Mouse (Mus musculus) G1E (cell line): Measurements from ENCODE around the gene Ifngr2. TPM values are rescaled to one million over a fixed set of nuclear protein-coding genes. Genes with fewer than 3 reads are reported as not detected.

ENCODE experiments used
- ATAC-seq: 2 replicates; pipeline ENCODE4 v1.8.0; 2016; ENCODE audit warnings: mild to moderate bottlenecking; ENCODE audit not compliant: insufficient number of reproducible peaks, poor library complexity, low FRiP score, severe bottlenecking; ENCODE audit errors: extremely low read depth
- DNase-seq: peaks from one replicate; pipeline ENCODE4 v3.0.0; 2012; ENCODE audit warnings: low spot score
- H3K27me3 ChIP-seq: 2 replicates; pipeline ENCODE4 v1.6.1; 2012; ENCODE audit warnings: mild to moderate bottlenecking, low read length, inconsistent platforms; ENCODE audit not compliant: insufficient read depth
- H3K36me3 ChIP-seq: replicated peaks from 2 replicates; pipeline ENCODE3; 2012; ENCODE audit warnings: mild to moderate bottlenecking, inconsistent platforms
- H3K4me1 ChIP-seq: 2 replicates; pipeline ENCODE4 v1.6.1; 2012; ENCODE audit warnings: low read depth, low read length, inconsistent platforms, mixed read lengths; ENCODE audit not compliant: insufficient read depth
- H3K4me3 ChIP-seq: 2 replicates; pipeline ENCODE4 v1.5.1; 2012; ENCODE audit warnings: low read depth, mild to moderate bottlenecking, inconsistent platforms, low read length, moderate library complexity, mixed read lengths
- H3K9me3 ChIP-seq: replicated peaks from 2 replicates; pipeline ENCODE4 v1.6.1; 2012; ENCODE audit warnings: inconsistent platforms
- CTCF ChIP-seq: IDR thresholded peaks from 2 replicates; pipeline ENCODE4 v1.5.1; 2012; ENCODE audit warnings: low read depth, low read length, inconsistent platforms, mixed read lengths
- GATA1 ChIP-seq: IDR thresholded peaks from 2 replicates; pipeline ENCODE4 v1.6.1; 2012; ENCODE audit warnings: borderline replicate concordance, low read length, inconsistent platforms, mixed read lengths
- GATA2 ChIP-seq: IDR thresholded peaks from 2 replicates; pipeline ENCODE4 v1.6.1; 2012; ENCODE audit warnings: low read depth, low read length, inconsistent platforms, borderline replicate concordance
- POLR2AphosphoS5 ChIP-seq: IDR thresholded peaks from 2 replicates; pipeline ENCODE4 v1.6.1; 2012; ENCODE audit warnings: low read depth, low read length, inconsistent platforms; ENCODE audit not compliant: insufficient replicate concordance
- TAL1 ChIP-seq: conservative IDR thresholded peaks from 2 replicates; pipeline ENCODE4 v1.6.1; 2012; ENCODE audit warnings: low read depth, low read length, inconsistent platforms, mixed read lengths
- polyA plus RNA-seq: library from polyadenylated mRNA; stranded (reverse); fragments of >175 nt; gene quantifications from 2 replicates; pipeline ENCODE4 v1.2.3, GENCODE M21; 2012
- total RNA-seq, 2 experiments: library from RNA; stranded (forward) in 1 of 2; stranded (reverse) in 1 of 2; fragments of 200-1000 nt in 1 of 2; fragments of >200 nt in 1 of 2; fragmentation: Nextera tagmentation in 1 of 2; gene quantifications; 2 replicates each; pipeline ENCODE4 v1.2.3; 2014 to 2017

Gene Ifngr2
- total and polyA plus RNA-seq, 3 experiments = 20.0 to 38.9 (median 20.8) TPM

GRCm38 (mm10) chr16:91561099-91561498, 14.2 kb downstream of the Ifngr2 start:
- no peaks in the 10 kb centered on the region for H3K27me3 ChIP-seq
- H3K36me3 ChIP-seq = peaks cover 93% of the 10 kb centered on the region
- TF ChIP-seq GATA1 (no peak), GATA2 (no peak), POLR2AphosphoS5 (no peak), TAL1 (no peak), CTCF (no peak)
- DNase-seq (no peak), ATAC-seq (peak; percentile 28; the same call in 1 of the 2 replicates)
- 0 out of 2 replicates have a peak, but pooled peaks cover 2% of the 10 kb centered on the region for H3K9me3 ChIP-seq
- peaks cover 13% of the 10 kb centered on the region for H3K4me1 ChIP-seq
- no peak overlapping the region for H3K4me3 ChIP-seq

GRCm38 (mm10) chr16:91561541-91562457, 14.9 kb downstream of the Ifngr2 start:
- H3K4me3 ChIP-seq = no peak overlapping the region
- H3K4me1 ChIP-seq = peaks cover 13% of the 10 kb centered on the region
- 0 out of 2 replicates have a peak, but pooled peaks cover 2% of the 10 kb centered on the region for H3K9me3 ChIP-seq
- no peaks in the 10 kb centered on the region for H3K27me3 ChIP-seq
- DNase-seq (no peak), ATAC-seq (no peak)
- no peak for TF ChIP-seq TAL1
- no peak for TF ChIP-seq GATA2
- TF ChIP-seq GATA1 = no peak
- TF ChIP-seq CTCF = no peak
- no peak for TF ChIP-seq POLR2AphosphoS5
- H3K36me3 ChIP-seq = peaks cover 88% of the 10 kb centered on the region

- ATAC-seq = no peak
- Histone ChIP-seq H3K27me3 (peaks cover 3% of the 10 kb centered on the region), H3K4me3 (no peak overlapping the region), H3K4me1 (peaks cover 13% of the 10 kb centered on the region), H3K9me3 (0 out of 2 replicates have a peak, but pooled peaks cover 2% of the 10 kb centered on the region), H3K36me3 (peaks cover 59% of the 10 kb centered on the region)
- TF ChIP-seq TAL1 = no peak
- no peak for TF ChIP-seq GATA1
- TF ChIP-seq GATA2 = no peak
- TF ChIP-seq CTCF = no peak
- DNase-seq = no peak
Measured at GRCm38 (mm10) chr16:91564580-91565291, 17.9 kb downstream of the Ifngr2 start.

GRCm38 (mm10) chr16:91565292-91565951, 18.6 kb downstream of the Ifngr2 start:
- TF ChIP-seq TAL1 = no peak
- no peak for TF ChIP-seq GATA2
- no peak for TF ChIP-seq POLR2AphosphoS5
- no peak for TF ChIP-seq GATA1
- TF ChIP-seq CTCF = no peak

GRCm38 (mm10) chr16:91566002-91566401, 19.1 kb downstream of the Ifngr2 start:
- Histone ChIP-seq H3K27me3 (peaks cover 5% of the 10 kb centered on the region), H3K9me3 (0 out of 2 replicates have a peak, but pooled peaks cover 2% of the 10 kb centered on the region), H3K36me3 (peaks cover 46% of the 10 kb centered on the region), H3K4me3 (no peak overlapping the region), H3K4me1 (peaks cover 17% of the 10 kb centered on the region)
- no peak for ATAC-seq
- TF ChIP-seq POLR2AphosphoS5 = no peak
- no peak for DNase-seq

More at GRCm38 (mm10) chr16:91565292-91565951, 18.6 kb downstream of the Ifngr2 start:
- no peak overlapping the region for H3K4me3 ChIP-seq
- peaks cover 52% of the 10 kb centered on the region for H3K36me3 ChIP-seq
- ATAC-seq (no peak), DNase-seq (no peak)
- peaks cover 4% of the 10 kb centered on the region for H3K27me3 ChIP-seq
- H3K9me3 ChIP-seq = 0 out of 2 replicates have a peak, but pooled peaks cover 2% of the 10 kb centered on the region
- H3K4me1 ChIP-seq = peaks cover 13% of the 10 kb centered on the region
